In the genomic region with DNA sequence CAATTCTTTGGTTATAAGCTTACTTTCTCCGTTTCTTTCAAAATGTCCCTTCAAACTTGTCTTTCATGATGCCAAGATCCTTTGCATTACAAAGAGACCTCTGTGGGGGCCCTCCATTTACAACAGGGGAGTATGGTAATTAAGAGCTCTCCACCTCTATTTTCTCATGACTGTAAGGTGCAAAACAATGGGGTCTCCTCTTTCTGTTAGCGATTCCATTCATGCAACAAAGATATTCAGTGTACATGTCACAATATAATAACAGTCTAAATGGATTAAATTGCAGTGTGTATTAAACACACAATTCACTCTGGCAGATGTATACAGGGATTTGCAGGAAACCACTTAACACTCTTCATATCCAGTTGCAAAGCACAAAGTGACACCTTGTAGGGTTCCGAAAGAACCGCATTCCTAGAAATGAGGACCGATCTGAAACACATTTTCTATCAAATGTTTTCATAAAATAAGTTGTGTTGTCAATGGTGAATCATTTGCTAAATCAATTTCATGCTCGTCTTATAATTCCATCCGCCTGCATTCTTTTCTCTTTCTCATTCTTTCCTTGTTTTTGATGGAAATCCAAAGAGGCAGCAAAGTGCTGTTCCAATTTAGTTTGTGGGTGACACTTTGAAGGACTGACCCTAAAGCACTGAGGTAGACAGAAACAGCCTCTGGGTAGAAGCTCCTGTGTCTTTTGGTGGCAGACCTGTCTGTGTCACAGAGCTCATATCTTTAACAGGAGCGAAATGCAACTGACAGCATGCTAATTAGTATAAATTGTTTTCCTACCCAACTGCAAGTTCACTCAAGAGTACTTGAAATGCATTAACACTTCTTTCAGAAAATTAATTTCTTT, we compare ENCODE assay signal across 18 mouse cellular contexts.
DNase-seq lines count a peak whose midpoint lies in the region; ATAC-seq and TF ChIP-seq lines count a peak whose summit lies in the region.
"Had no signal": no experiment of that assay in that cellular context is flagged by ENCODE, and none has a peak within 500 bp of the region (broad histone marks: within the 10 kb centered on the region; RNA-seq: fewer than 3 reads in every experiment).

No protein-coding gene starts in this region.

- ATAC-seq in hindbrain, embryonic 11.5 days (ENCODE audit: low FRiP score): peak; percentile 79
- ATAC-seq in forebrain, embryonic 12.5 days (ENCODE audit: low FRiP score): peak; percentile 86
- no peak for ATAC-seq in hindbrain, embryonic 15.5 days (ENCODE audit: low FRiP score, low read depth)
- no peak for ATAC-seq in lung, postnatal 0 days
- ATAC-seq: intestine, embryonic 16.5 days; liver, postnatal 0 days had no signal

- H3K4me1 ChIP-seq in hindbrain, embryonic 11.5 days (replicated peaks; ENCODE audit: control insufficient read depth, insufficient read depth, low read length): no peaks in the 10 kb centered on the region
- H3K4me1 ChIP-seq in hindbrain, embryonic 10.5 days (replicated peaks): peaks cover 12% of the 10 kb centered on the region
- H3K4me1 ChIP-seq in forebrain, embryonic 12.5 days: peaks cover 8% of the 10 kb centered on the region
- peaks cover 5% of the 10 kb centered on the region; the same call in 1 of the 2 replicates for H3K4me1 ChIP-seq in hindbrain, embryonic 15.5 days (replicated peaks)
- H3K4me1 ChIP-seq in lung, postnatal 0 days (ENCODE audit: insufficient read depth, low read depth, low read length): no peaks in the 10 kb centered on the region
- H3K4me1 ChIP-seq: heart, embryonic 13.5 days had no signal

- 26% methylated on average over 8 of the region's 8 CpGs for WGBS in hindbrain, embryonic 11.5 days
- WGBS in hindbrain, embryonic 10.5 days: 25% methylated on average over 8 of the region's 8 CpGs
- WGBS in forebrain, embryonic 12.5 days: 11% methylated on average over 8 of the region's 8 CpGs
- 12% methylated on average over 8 of the region's 8 CpGs for WGBS in hindbrain, embryonic 15.5 days
- 43% methylated on average over 8 of the region's 8 CpGs for WGBS in lung, postnatal 0 days

- H3K9ac ChIP-seq in hindbrain, embryonic 11.5 days (ENCODE audit: low read depth, low read length): no peak overlapping the region
- H3K9ac ChIP-seq in forebrain, embryonic 12.5 days: no peak overlapping the region
- no peak overlapping the region for H3K9ac ChIP-seq in hindbrain, embryonic 15.5 days
- H3K9ac ChIP-seq in lung, postnatal 0 days (replicated peaks; ENCODE audit: low read depth): no peak overlapping the region
- H3K9ac ChIP-seq: heart, embryonic 13.5 days; liver, postnatal 0 days had no signal

- TF ChIP-seq CTCF in lung, postnatal 0 days (IDR thresholded peaks at IDR 0.05): no peak

- H3K27ac ChIP-seq in hindbrain, embryonic 11.5 days (ENCODE audit: low read depth, low read length): 0 out of 2 replicates have a peak overlapping the region, but pooled peaks have one; percentile 30
- no peak overlapping the region for H3K27ac ChIP-seq in hindbrain, embryonic 10.5 days
- H3K27ac ChIP-seq in forebrain, embryonic 12.5 days: no peak overlapping the region
- no peak overlapping the region for H3K27ac ChIP-seq in hindbrain, embryonic 15.5 days (replicated peaks)
- no peak overlapping the region for H3K27ac ChIP-seq in lung, postnatal 0 days (ENCODE audit: low read length)
- H3K27ac ChIP-seq: heart, embryonic 13.5 days; kidney, postnatal 0 days had no signal

- no peak for TF ChIP-seq EP300 in lung, postnatal 0 days (IDR thresholded peaks at IDR 0.05)

- H3K9me3 ChIP-seq in hindbrain, embryonic 11.5 days (ENCODE audit: control insufficient read depth, low read length): no peaks in the 10 kb centered on the region
- no peaks in the 10 kb centered on the region for H3K9me3 ChIP-seq in hindbrain, embryonic 10.5 days
- no peaks in the 10 kb centered on the region for H3K9me3 ChIP-seq in forebrain, embryonic 12.5 days
- no peaks in the 10 kb centered on the region for H3K9me3 ChIP-seq in hindbrain, embryonic 15.5 days
- H3K9me3 ChIP-seq in lung, postnatal 0 days (ENCODE audit: low read length): no peaks in the 10 kb centered on the region
- H3K9me3 ChIP-seq: heart, embryonic 13.5 days had no signal

- H3K27me3 ChIP-seq in hindbrain, embryonic 11.5 days (ENCODE audit: control insufficient read depth, insufficient read depth, low read length): no peaks in the 10 kb centered on the region
- no peaks in the 10 kb centered on the region for H3K27me3 ChIP-seq in hindbrain, embryonic 10.5 days (ENCODE audit: insufficient read depth, poor library complexity, severe bottlenecking)
- 0 out of 2 replicates have a peak, but pooled peaks cover 2% of the 10 kb centered on the region for H3K27me3 ChIP-seq in forebrain, embryonic 12.5 days
- H3K27me3 ChIP-seq in hindbrain, embryonic 15.5 days: no peaks in the 10 kb centered on the region
- no peaks in the 10 kb centered on the region for H3K27me3 ChIP-seq in lung, postnatal 0 days (replicated peaks; ENCODE audit: insufficient read depth, low read length)
- H3K27me3 ChIP-seq: heart, embryonic 13.5 days had no signal

- DNase-seq in hindbrain, embryonic 11.5 days (ENCODE audit: low spot score): no peak
- no peak for DNase-seq in hindbrain, embryonic 10.5 days (ENCODE audit: low spot score)
- peak; percentile 76 for DNase-seq in retina, postnatal 1 day
- no peak for DNase-seq in spleen, adult 18-20 months
- DNase-seq in lung, postnatal 0 days (ENCODE audit: low spot score): no peak
- DNase-seq: cerebellum, postnatal 25 days; heart, postnatal 36 days; layer of hippocampus, postnatal 36 days; liver; liver, postnatal 0 days; lung, postnatal 36 days; right cerebral cortex, postnatal 25 days; thymus, postnatal 36 days had no signal

- no peak overlapping the region for H3K4me3 ChIP-seq in hindbrain, embryonic 11.5 days (ENCODE audit: low read depth, low read length)
- H3K4me3 ChIP-seq in hindbrain, embryonic 10.5 days: no peak overlapping the region
- H3K4me3 ChIP-seq in forebrain, embryonic 12.5 days (replicated peaks): no peak overlapping the region
- no peak overlapping the region for H3K4me3 ChIP-seq in hindbrain, embryonic 15.5 days
- H3K4me3 ChIP-seq in lung, postnatal 0 days (ENCODE audit: low read depth, low read length): no peak overlapping the region
- H3K4me3 ChIP-seq: heart, embryonic 13.5 days had no signal

- H3K36me3 ChIP-seq in hindbrain, embryonic 11.5 days (ENCODE audit: control insufficient read depth, insufficient read depth, low read length): no peaks in the 10 kb centered on the region
- H3K36me3 ChIP-seq in hindbrain, embryonic 10.5 days: no peaks in the 10 kb centered on the region
- no peaks in the 10 kb centered on the region for H3K36me3 ChIP-seq in forebrain, embryonic 12.5 days (replicated peaks)
- H3K36me3 ChIP-seq in hindbrain, embryonic 15.5 days: no peaks in the 10 kb centered on the region
- H3K36me3 ChIP-seq in lung, postnatal 0 days (ENCODE audit: insufficient read depth, low read length): no peaks in the 10 kb centered on the region
- H3K36me3 ChIP-seq: heart, embryonic 13.5 days had no signal

- no peak overlapping the region for H3K4me2 ChIP-seq in hindbrain, embryonic 11.5 days (replicated peaks; ENCODE audit: low read depth, low read length)
- peak overlapping the region; percentile 26; the same call in 1 of the 2 replicates for H3K4me2 ChIP-seq in forebrain, embryonic 12.5 days
- H3K4me2 ChIP-seq in hindbrain, embryonic 15.5 days: peak overlapping the region; percentile 24; the same call in 1 of the 2 replicates
- no peak overlapping the region for H3K4me2 ChIP-seq in lung, postnatal 0 days (replicated peaks; ENCODE audit: low read depth, low read length)
- H3K4me2 ChIP-seq: heart, embryonic 13.5 days had no signal

Comparison
In these comparisons a context has a peak if more than half of its experiments do, and no peak if none do; other contexts are left out.
1. ATAC-seq: peak in hindbrain, embryonic 11.5 days (single experiment) and forebrain, embryonic 12.5 days (single experiment); none in hindbrain, embryonic 15.5 days (single experiment) and lung, postnatal 0 days (single experiment).
2. H3K4me2 ChIP-seq: peak in forebrain, embryonic 12.5 days (single experiment) and hindbrain, embryonic 15.5 days (single experiment); none in hindbrain, embryonic 11.5 days (single experiment) and lung, postnatal 0 days (single experiment).